Mouse (Mus musculus): ENCODE measurements around the gene Galnt6.

The Galnt6 gene

DNA sequence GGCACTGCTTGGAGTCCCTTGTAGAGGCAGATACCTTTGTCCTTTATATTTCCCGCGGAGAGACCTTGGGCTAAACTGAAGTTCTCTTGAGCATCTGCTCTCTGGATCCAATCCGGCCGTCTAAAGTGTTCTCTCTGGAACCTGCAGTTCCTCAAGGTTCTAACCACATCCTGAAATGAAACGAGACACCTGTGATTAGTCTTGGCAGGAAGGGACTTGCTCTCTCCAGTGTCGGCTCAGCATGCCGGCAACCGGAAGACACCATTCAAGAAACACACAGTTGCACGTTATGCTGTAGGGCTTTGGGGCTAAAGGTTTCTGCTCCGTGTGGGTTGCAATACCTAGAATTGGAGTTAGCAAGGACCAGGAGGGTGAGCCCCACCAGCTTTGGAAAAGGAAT, 9.1 kb downstream of the Galnt6 start:
- in situ Hi-C loops (cut with MboI): no loop called here

DNA sequence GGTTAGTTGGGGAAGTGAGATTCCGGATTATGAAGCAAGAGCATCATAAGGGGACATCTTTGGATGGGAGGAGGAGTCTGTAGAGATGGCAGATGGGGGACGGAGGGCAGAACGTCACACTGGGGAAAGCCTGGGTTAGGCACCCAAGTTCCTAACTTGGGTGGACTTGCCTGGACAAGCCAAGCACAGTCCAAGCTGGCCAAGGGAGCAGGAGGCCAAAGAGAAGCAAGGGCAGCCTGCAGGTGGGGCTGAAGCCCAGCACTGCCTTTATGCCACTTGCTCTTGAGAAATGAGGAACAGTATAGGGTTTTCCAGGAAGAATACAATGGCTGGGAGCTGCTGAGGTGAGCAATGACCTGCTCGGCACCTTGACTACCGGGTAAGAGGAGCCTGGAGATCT, 10.0 kb downstream of the Galnt6 start:
- in situ Hi-C loops (cut with MboI): no loop called here

GRCm38 (mm10) chr15:100718572-100718971, 10.6 kb downstream of the Galnt6 start:
- in situ Hi-C loops (cut with MboI): no loop called here

DNA sequence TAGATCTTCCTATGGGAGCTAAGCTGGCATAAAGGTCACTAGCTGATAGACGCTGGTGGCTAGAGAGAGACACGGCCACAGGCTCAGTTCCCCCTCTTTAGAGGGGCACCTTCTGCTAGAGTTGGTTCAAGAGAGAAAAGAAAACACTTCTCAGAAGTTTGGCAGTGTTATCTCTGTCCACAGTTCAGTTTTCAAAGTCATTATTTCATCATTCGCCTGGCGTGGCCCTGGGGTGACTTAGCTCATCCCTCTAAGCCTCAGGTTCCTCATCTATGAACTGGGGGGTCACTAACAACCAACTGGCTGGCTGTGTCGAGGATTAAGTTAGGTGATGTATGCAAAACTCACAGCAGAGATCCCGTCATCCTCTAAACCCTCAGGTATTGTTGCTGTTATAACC, 11.2 kb downstream of the Galnt6 start:
- in situ Hi-C loops (cut with MboI): no loop called here

- in situ Hi-C loops (cut with MboI): no loop called here
Observed at GRCm38 (mm10) chr15:100715399-100715993, 13.7 kb downstream of the Galnt6 start.

- in situ Hi-C loops (cut with MboI): no loop called here
Observed at GRCm38 (mm10) chr15:100714470-100714869, 14.7 kb downstream of the Galnt6 start.

GRCm38 (mm10) chr15:100710838-100711237, 18.3 kb downstream of the Galnt6 start:
- in situ Hi-C loops (cut with MboI): no loop called here

- in situ Hi-C loops (cut with MboI): no loop called here
Observed at GRCm38 (mm10) chr15:100708433-100709078, 20.6 kb downstream of the Galnt6 start.

DNA sequence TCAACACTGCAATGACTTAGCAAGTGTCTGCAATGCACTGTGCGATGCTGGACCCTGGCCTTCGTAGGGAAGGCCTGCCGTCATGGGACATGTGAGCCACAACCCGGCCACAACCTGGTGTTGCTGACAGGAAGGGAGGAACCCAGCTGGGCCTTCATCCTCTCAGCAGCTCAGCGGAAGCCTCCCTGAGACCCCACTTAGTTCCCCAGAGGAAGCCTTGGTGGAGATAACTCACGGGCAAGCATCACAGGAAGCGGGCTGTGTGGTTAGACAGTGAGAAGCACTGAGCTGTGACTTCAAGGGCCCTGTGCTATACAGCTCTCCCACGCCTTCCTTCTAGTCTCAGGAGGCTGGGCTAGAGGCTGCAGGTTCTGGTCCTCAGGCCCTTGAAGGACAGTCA, 22.9 kb downstream of the Galnt6 start:
- in situ Hi-C loops (cut with MboI): no loop called here

GRCm38 (mm10) chr15:100705376-100705775, 23.8 kb downstream of the Galnt6 start:
- in situ Hi-C loops (cut with MboI): no loop called here

- in situ Hi-C loops (cut with MboI): no loop called here
Observed at GRCm38 (mm10) chr15:100703913-100704312, 25.3 kb downstream of the Galnt6 start.

DNA sequence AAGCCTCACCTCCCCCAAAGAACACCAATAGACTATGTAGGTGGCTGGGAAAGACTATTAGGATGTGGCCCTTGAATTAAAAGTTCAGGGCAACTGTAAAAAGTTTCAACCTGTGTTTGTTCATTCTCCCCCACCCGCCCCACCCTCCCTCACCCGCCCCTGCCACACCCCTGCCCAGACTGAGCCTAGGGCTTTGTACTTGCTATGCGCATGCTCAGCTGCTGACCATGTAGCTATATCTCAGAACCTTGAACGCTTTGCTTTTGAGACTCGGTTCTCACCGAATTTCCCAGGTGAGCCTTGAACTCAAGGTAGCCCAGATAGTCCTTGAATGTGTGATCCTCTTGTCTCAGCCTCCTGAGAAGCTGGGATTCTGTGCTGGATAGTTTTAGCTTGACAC, 27.3 kb downstream of the Galnt6 start:
- in situ Hi-C loops (cut with MboI): no loop called here

DNA sequence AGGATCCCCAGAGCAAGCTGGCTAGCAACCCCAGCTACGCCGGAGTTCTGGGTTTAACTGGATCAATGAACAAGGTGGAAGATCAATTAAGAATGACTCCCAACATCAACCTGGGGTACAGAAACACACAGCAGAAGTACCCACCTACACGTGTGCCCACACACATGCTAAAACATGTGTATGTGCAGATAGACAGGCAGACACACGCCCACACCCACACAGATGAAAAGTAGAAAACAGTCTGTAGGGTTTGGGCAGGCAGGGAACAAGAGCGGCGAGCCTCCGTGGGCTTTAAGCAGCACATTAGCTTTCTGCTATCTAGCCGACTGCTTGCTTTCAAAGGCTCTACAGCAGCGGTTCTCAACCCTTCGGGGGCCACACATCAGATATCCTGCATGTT, 28.1 kb downstream of the Galnt6 start:
- in situ Hi-C loops (cut with MboI): no loop called here

- in situ Hi-C loops (cut with MboI): no loop called here
Observed at GRCm38 (mm10) chr15:100700424-100700823, 28.8 kb downstream of the Galnt6 start.

DNA sequence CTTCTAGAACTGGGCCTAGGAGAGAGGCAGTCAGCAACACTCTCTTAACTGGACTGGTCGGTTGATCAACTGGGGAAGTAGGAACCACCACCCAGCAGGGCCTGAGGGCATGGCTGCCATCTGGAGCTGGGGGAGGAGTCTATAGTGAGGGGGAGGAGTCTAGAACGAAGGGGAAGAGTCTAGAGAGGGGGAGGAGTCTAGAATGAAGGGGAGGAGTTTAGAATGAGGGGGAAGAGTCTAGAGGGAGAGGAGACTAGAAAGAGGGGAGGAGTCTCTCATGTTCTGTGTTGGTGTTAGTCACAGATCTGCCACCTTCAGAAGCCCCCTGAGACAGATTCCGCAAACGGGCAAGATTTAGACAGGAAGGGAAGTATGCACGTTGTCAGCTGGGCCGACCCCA, 29.8 kb downstream of the Galnt6 start:
- in situ Hi-C loops (cut with MboI): no loop called here

- in situ Hi-C loops (cut with MboI): no loop called here
Observed at GRCm38 (mm10) chr15:100698078-100698477, 31.1 kb downstream of the Galnt6 start.

GRCm38 (mm10) chr15:100694406-100694805, 34.8 kb downstream of the Galnt6 start:
- in situ Hi-C loops (cut with MboI): no loop called here

- in situ Hi-C loops (cut with MboI): no loop called here
Observed at GRCm38 (mm10) chr15:100691990-100692389, 37.2 kb downstream of the Galnt6 start.

DNA sequence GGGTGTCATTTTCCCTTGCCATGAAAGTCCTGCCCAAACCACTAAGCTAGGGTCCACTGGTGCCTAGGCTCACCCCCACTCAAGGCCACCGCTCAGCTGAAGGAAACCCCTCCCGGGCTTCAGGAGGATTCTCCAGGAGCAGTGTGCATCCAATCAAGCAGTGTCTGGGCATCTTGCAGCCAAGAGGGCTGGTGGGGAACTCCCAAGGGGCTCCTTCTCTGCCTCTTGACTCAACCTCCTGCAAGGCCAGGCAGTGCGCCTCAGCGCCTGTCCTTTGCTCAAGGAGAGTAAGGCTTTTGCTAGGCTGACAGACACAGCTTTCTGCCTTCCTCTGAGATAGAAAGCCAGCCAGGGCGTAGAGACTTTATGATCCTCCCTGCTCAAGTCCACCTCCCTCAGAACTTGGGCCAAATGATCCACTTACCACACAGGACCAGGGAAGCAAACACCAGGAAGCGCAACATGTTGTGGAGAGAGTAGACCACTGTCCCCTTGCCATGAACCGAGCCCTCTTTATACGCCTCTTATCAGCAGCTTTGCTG, 41.7 kb downstream of the Galnt6 start, which contains the start of gene Cela1:
Gene Cela1, minus strand, starts transcription at position 492 of the 542 bp plus-strand sequence.
- in situ Hi-C loops (cut with MboI): no loop called here

GRCm38 (mm10) chr15:100686989-100687388, 42.2 kb downstream of the Galnt6 start:
- in situ Hi-C loops (cut with MboI): no loop called here

- in situ Hi-C loops (cut with MboI): no loop called here
Observed at GRCm38 (mm10) chr15:100686434-100686833, 42.7 kb downstream of the Galnt6 start.

- in situ Hi-C loops (cut with MboI): no loop called here
Observed at GRCm38 (mm10) chr15:100685849-100686248, 43.3 kb downstream of the Galnt6 start.

DNA sequence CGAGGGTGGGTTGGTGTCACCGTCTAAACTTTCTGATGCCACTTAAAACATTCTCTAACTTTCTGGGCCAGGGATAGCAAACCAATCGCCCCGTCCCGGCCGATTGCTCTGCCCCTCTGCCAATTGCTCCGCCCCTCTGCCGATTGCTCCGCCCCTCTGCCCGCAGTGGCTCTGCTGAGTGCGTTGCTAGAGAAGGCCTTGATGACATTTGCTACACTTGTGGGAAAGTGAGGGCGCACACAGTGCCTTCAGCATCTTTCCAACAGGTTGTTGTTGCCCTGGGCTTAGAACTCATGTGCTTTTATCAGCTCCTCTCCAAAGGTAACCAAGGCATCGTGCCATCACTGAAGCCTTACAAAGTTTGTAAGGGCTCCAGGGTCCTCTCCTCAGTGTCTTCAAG, 43.9 kb downstream of the Galnt6 start:
- in situ Hi-C loops (cut with MboI): no loop called here

GRCm38 (mm10) chr15:100684450-100684849, 44.7 kb downstream of the Galnt6 start:
- in situ Hi-C loops (cut with MboI): no loop called here

Measured in mature B cell (primary cell).